Mouse (Mus musculus) E14TG2a.4 (cell line): ENCODE results near the gene Nckap5.

ENCODE experiments used
- H3K27me3 ChIP-seq: 2 replicates; pipeline ENCODE4 v1.6.1; 2014; ENCODE audit warnings: low read length, control low read depth; ENCODE audit not compliant: insufficient read depth
- H3K36me3 ChIP-seq: 2 replicates; pipeline ENCODE4 v1.6.1; 2014; ENCODE audit warnings: low read length, control low read depth; ENCODE audit not compliant: insufficient read depth
- H3K4me1 ChIP-seq: replicated peaks from 2 replicates; pipeline ENCODE4 v1.6.1; 2014; ENCODE audit warnings: low read depth, low read length, control low read depth
- H3K4me3 ChIP-seq: replicated peaks from 2 replicates; pipeline ENCODE4 v1.5.1; 2014; ENCODE audit warnings: mild to moderate bottlenecking, low read length
- H3K9me3 ChIP-seq: 2 replicates; pipeline ENCODE4 v1.6.1; 2014; ENCODE audit warnings: low read length, control low read depth
- CTCF ChIP-seq: conservative IDR thresholded peaks from 2 replicates; pipeline ENCODE4 v1.5.1; 2014; ENCODE audit warnings: low read length
- NANOG ChIP-seq: IDR thresholded peaks from 2 replicates; pipeline ENCODE4 v1.6.1; 2014; ENCODE audit warnings: borderline replicate concordance, low read length, mixed read lengths
- POU5F1 ChIP-seq: IDR thresholded peaks from 2 replicates; pipeline ENCODE4 v1.6.1; 2014; ENCODE audit warnings: low read length, borderline replicate concordance

Gene Nckap5

GRCm38 (mm10) chr1:126436937-126437667, 393.5 kb downstream of the Nckap5 start:
- no peak for TF ChIP-seq NANOG
- TF ChIP-seq CTCF: no peak
- TF ChIP-seq POU5F1: no peak
- Histone ChIP-seq H3K36me3 (no peaks in the 10 kb centered on the region), H3K9me3 (no peaks in the 10 kb centered on the region)

GRCm38 (mm10) chr1:126432285-126432684, 398.3 kb downstream of the Nckap5 start:
- Histone ChIP-seq H3K4me3 (no peak overlapping the region), H3K36me3 (no peaks in the 10 kb centered on the region), H3K9me3 (no peaks in the 10 kb centered on the region), H3K27me3 (no peaks in the 10 kb centered on the region), H3K4me1 (no peaks in the 10 kb centered on the region)
- peak; percentile 23 for TF ChIP-seq CTCF
- no peak for TF ChIP-seq NANOG

More at GRCm38 (mm10) chr1:126436937-126437667, 393.5 kb downstream of the Nckap5 start:
- no peaks in the 10 kb centered on the region for H3K27me3 ChIP-seq
- H3K4me3 ChIP-seq: no peak overlapping the region
- no peaks in the 10 kb centered on the region for H3K4me1 ChIP-seq

- no peaks in the 10 kb centered on the region for H3K27me3 ChIP-seq
- TF ChIP-seq CTCF (peak; percentile 14), POU5F1 (no peak), NANOG (no peak)
- H3K9me3 ChIP-seq: no peaks in the 10 kb centered on the region
- H3K4me1 ChIP-seq: no peaks in the 10 kb centered on the region
- no peak overlapping the region for H3K4me3 ChIP-seq
- H3K36me3 ChIP-seq: no peaks in the 10 kb centered on the region
Observed at GRCm38 (mm10) chr1:126431594-126431993, 399.0 kb downstream of the Nckap5 start.

- TF ChIP-seq POU5F1: no peak
- TF ChIP-seq CTCF: no peak
- no peak for TF ChIP-seq NANOG
- Histone ChIP-seq H3K4me1 (no peaks in the 10 kb centered on the region), H3K9me3 (no peaks in the 10 kb centered on the region), H3K4me3 (no peak overlapping the region), H3K36me3 (no peaks in the 10 kb centered on the region), H3K27me3 (no peaks in the 10 kb centered on the region)
Observed at GRCm38 (mm10) chr1:126411426-126411825, 419.2 kb downstream of the Nckap5 start.

GRCm38 (mm10) chr1:126407886-126408285, 422.7 kb downstream of the Nckap5 start:
- TF ChIP-seq NANOG (no peak), CTCF (no peak), POU5F1 (no peak)
- no peaks in the 10 kb centered on the region for H3K36me3 ChIP-seq
- no peaks in the 10 kb centered on the region for H3K27me3 ChIP-seq
- H3K9me3 ChIP-seq: no peaks in the 10 kb centered on the region
- no peaks in the 10 kb centered on the region for H3K4me1 ChIP-seq
- no peak overlapping the region for H3K4me3 ChIP-seq

- Histone ChIP-seq H3K4me3 (no peak overlapping the region), H3K9me3 (no peaks in the 10 kb centered on the region), H3K36me3 (no peaks in the 10 kb centered on the region), H3K27me3 (no peaks in the 10 kb centered on the region), H3K4me1 (no peaks in the 10 kb centered on the region)
- TF ChIP-seq POU5F1: no peak
Observed at GRCm38 (mm10) chr1:126405543-126405942, 425.1 kb downstream of the Nckap5 start.

- no peak overlapping the region for H3K4me3 ChIP-seq
- no peaks in the 10 kb centered on the region for H3K36me3 ChIP-seq
- H3K9me3 ChIP-seq: no peaks in the 10 kb centered on the region
- TF ChIP-seq CTCF: no peak
- no peak for TF ChIP-seq POU5F1
- no peak for TF ChIP-seq NANOG
- H3K4me1 ChIP-seq: no peaks in the 10 kb centered on the region
- H3K27me3 ChIP-seq: no peaks in the 10 kb centered on the region
Observed at GRCm38 (mm10) chr1:126403970-126404369, 426.6 kb downstream of the Nckap5 start.

- no peaks in the 10 kb centered on the region for H3K4me1 ChIP-seq
- H3K9me3 ChIP-seq: no peaks in the 10 kb centered on the region
- H3K36me3 ChIP-seq: no peaks in the 10 kb centered on the region
- H3K4me3 ChIP-seq: no peak overlapping the region
- H3K27me3 ChIP-seq: no peaks in the 10 kb centered on the region
- TF ChIP-seq POU5F1 (no peak), NANOG (no peak), CTCF (no peak)
Observed at GRCm38 (mm10) chr1:126391204-126391603, 439.4 kb downstream of the Nckap5 start.
